Mouse (Mus musculus) heart, postnatal 10 days (tissue): ENCODE data around the gene Mrpl35. TPM values are rescaled to one million over a fixed set of nuclear protein-coding genes. Genes with fewer than 3 reads are reported as not detected.

ENCODE experiments used
- DNase-seq, 2 experiments: peaks; one replicate each; pipeline ENCODE4 v3.0.0; 2021
- intact Hi-C: fragments of 180-260 bp; cut with DNase I; formaldehyde crosslinking; loops from one replicate; pipeline ENCODE4 v1.15.1; 2025
- total RNA-seq, 2 experiments: library from RNA; stranded (reverse); gene quantifications; 2 replicates each; pipeline ENCODE4 v1.2.3; 2021

Mrpl35 gene
- total RNA-seq, 2 experiments from 2014 or later, result 49.1 to 50.0 TPM

DNA sequence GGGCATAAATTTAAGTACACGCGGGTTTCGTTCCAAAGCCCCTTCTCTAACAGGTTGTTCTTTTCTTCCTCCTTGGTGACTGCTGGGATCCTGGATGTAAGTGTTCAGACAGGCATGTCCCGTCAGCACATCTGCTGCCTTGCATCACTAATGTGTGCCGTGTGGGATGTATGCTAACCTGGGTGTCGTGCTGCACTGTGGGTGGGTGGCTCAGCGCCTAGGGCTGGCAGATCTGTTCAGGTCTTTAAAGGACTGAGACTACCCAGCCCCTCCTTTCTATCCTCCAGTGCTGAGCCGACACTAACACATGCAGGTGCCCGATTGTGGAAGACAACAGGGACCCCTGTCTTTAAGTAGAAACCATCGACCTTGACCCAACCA lies 25.1 kb downstream of the Mrpl35 start:
- no peak for DNase-seq
- intact Hi-C loops, result loop anchor here (5.0 to 10.0 kb wide), 6 partner anchors 204 to 654 kb away; no protein-coding TSS in a partner anchor

DNA sequence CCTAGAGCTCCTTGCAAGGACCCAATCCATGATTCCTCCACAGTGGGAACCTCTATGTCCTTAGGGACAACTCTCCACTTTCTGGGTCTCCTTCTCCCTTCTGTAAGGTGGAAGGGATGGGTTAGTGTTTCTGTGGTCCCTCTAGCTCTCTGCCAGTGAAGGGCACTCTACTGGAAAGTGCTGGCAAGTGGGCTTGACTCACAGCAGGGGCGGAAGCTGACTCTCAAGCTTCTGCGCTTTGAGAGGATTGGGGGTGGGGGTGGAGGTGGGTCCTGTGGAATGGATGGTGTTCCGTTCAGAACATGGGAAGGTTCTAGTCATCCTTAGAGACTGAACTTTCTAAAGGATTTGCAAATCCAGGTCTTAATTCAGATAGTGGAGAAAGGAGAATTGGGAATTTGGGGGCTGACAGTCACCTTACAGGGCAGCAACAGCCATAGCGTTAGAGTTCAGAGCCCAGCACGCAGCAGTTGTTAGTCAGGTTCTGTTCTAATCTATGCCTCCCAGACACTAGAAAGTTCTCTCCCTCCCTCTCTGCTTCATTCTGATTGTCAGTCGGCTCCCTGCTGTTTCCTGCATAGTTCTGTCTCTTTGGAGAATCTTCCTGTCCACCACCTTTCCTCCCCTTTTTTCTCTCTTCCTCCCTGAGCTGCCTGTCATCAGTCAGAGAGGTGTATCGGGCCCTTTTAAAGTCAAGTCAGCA lies 25.6 kb downstream of the Mrpl35 start:
- intact Hi-C loops, result loop anchor here (5.0 to 10.0 kb wide), 6 partner anchors 204 to 654 kb away; no protein-coding TSS in a partner anchor

DNA sequence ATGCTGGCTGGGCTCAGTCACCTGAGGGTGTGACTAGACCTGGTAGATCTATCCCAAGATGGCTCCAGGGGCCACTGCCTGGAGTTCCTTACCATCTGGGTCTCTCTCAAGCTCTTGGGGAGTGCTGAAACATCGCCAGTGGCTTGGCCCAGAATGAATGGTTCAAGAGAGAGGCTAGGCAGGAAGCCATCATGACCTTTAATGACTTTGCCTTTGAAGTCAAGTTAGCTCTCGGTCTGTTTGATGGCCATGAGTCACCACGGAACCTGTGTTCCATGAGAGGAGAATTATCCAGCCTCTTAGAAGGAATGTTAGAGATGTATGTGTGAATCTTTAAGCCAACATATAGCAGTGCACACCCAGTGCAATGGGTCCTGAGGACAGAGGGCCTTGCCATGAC lies 27.4 kb downstream of the Mrpl35 start:
- intact Hi-C loops, result no loop called here
- DNase-seq, result no peak

More for the DNA sequence above, 25.6 kb downstream of the Mrpl35 start:
- no peak for DNase-seq

DNA sequence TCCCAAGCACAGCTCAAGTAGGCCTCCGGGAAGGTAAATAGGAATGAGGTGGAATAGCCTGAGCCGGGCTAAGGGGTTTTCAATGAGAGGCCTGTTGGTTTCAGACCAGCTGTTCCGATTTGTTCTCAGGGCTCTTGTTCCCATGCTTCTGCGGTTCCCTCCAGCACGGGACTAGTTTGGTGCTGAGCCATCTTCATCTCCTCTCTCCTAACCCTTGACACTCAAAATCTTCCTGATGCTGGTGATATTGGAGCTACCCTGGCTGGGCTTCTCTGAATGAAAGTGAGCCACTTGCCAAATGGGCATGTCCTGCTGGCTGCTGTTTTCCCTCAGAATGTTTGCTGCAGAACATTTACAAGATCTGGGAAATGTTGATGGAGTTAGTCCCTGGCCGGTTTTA lies 35.0 kb downstream of the Mrpl35 start:
- intact Hi-C loops, result no loop called here
- no peak for DNase-seq

DNA sequence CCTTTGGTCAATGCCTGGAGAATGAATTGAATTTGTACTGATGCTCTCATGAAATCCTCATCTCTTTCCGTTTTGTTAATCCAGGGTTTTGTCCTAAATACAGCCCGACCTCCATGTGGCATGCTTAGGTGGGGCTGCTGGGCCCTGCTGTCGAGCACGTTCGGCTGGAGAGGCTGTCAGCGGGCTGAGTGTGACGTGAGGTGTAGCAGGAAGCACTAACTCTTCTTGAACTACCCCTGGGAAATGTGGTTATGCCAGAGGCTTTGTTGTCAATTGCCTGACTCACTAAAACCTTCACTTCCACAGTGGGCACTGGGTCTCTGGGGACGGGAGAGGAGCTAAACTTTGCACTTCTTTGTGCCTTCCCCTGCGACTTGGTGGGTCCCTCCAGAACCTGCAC lies 38.4 kb downstream of the Mrpl35 start:
- intact Hi-C loops, result no loop called here
- no peak for DNase-seq

DNA sequence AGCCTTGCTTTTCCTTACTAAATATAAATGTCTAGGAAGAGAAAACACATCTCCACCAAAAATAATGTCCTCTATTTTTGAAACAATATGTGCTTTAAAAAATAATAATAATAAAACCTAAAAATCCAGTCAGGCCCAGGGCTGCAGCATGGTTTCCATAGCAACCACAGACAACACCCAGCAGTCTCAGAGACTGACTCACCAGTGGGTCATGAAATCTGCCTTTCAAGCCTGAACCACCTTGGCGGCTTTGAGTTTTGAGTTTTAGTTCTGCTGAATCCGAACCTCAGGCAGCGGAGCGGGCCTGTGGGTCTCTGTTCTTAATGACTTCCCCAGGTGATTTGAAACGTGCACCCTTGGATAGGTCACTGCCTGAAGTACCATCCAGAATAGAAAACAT lies 43.6 kb downstream of the Mrpl35 start:
- intact Hi-C loops, result no loop called here
- no peak for DNase-seq

DNA sequence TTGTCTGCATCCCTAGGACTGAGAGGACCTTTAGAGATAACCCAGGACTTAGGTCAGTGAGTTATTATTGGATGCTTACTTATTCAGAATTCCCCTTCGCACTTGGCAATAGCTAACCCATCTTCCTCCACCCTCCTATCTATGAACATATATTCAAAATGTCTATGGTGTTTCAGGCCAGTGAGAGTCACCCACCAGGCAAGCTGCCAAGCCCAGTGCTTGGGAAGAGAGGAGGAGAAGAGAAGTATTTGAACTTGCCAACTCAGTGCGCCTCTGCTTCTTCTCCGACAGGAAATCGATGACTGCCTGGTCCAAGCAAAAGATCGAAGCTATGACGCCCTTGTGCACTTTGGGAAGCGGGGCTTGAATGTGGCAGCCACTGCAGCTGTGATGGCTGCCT lies 46.3 kb downstream of the Mrpl35 start:
- intact Hi-C loops, result no loop called here

DNA sequence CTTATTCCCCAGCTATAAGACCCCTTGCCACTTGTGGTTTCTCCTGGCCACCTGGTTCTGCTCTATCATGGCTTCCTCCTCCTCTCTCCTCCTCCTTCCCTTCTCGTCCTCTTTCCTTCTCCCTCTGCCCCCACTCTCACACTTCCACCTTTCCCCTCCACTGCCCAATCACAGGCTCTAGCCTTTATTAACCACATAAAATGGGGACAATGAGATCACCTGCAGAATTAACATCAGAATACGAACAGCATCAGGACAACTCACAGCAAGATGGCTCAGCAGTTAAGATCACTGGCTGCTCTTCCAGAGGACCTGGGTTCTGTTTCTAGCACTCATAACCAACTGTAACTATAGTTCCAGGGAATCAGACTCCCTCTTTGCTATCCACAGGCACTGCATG lies 46.9 kb downstream of the Mrpl35 start:
- intact Hi-C loops, result no loop called here
- DNase-seq, result no peak

More for the DNA sequence above, 46.3 kb downstream of the Mrpl35 start:
- DNase-seq, result no peak

DNA sequence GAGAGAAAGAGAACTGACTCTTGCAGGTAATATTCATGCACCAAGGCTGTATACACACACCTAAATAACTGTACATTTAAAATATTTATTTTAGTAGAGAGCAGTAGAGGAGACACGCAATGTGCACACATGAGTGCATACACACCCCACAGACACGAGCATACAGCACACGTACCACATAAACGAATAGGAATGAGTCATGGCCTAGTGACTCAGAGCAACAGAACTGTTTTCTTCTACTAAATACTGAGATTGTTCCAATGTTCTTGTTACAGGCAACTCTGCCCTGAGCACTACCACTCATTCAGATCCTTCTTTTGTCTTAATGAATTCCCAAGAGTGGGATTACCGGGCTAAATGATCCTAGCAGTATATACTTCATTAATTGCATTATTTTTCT lies 48.8 kb downstream of the Mrpl35 start:
- intact Hi-C loops, result no loop called here
- no peak for DNase-seq

DNA sequence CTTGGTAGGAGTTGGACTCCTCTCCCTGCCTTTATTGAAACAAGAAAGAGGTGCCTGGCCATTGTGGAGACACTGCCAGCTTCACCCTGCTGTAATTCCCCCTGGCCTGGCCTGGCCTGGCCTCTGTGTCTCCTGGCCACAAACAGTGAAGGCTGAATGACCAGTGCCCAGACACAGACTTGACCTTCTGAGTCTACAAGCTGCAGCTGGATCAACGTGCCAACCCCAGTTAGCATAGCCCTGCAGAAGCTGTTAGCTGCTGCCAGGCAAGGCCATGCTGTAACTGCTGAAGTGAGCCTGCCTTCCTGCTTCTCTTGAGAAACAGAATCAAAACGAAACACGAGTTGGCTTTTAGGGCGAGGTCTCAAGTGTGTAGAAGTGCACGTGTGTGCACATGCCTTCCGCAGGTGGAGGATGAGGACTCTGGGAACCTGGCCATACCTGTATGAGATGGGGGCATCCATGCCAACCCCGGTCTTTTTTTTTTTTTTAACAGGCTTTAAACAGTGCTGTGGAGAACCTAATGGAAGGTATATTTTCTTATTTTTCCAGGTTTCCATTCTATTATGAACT lies 54.0 kb downstream of the Mrpl35 start:
- intact Hi-C loops, result no loop called here
- no peak for DNase-seq

DNA sequence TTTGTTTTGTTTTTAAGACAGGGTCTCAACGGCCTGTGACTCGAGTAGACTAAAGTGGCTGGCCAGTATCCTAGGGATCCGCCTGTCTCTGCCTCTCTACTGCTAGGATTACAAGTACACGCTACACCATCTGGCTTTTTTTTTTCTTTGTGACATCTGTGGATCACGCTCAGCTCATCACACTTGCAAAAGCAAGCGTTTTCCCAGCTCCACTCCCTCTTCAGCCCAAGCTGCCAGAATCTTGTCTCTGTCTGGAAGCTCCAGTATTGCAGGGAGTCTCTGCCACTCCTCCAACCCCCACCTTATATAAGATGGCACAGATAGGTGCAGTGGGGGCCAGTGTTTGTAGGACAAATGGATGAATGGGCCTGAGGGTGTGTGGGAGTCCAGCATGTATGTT lies 54.6 kb downstream of the Mrpl35 start:
- intact Hi-C loops, result no loop called here
- no peak for DNase-seq

DNA sequence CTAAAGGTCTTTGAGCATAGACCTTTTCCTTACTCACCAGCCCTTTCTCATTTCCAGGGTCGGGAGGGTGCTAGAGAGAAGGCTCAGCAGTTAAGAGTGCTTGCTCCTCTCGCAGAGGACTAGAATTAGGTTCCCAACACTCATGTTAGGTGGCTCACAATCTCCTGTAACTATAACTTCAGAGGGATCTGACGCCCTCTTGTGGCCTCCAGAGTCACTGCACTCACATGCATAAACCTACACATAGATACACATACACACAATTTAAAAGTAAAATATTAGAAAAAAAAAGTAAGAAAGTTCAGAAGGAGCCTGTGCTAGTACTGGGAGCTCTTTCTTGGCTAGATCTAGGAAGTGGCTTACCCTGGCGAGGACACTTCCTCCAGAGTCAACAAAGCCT lies 55.5 kb downstream of the Mrpl35 start:
- intact Hi-C loops, result no loop called here
- no peak for DNase-seq

DNA sequence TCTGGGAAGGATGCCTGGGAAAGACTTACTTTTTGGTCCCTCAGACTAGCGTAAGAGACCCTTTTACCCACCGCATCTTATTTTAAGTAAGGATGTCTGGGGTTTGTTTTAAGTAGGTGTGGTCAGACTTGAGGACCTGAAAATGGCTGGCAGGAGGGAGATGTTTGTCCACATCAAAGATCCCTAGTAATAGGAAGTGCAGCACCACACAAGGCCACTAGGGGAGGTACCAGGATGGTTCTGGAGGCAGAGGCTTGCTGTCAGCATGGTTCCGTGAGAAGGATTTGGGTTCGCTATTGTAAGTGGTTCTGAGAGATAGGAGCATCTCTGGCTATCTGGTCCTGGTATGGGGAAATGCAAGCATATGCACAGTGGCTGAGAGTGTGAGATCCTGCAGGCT lies 55.9 kb downstream of the Mrpl35 start:
- no peak for DNase-seq
- intact Hi-C loops, result no loop called here

DNA sequence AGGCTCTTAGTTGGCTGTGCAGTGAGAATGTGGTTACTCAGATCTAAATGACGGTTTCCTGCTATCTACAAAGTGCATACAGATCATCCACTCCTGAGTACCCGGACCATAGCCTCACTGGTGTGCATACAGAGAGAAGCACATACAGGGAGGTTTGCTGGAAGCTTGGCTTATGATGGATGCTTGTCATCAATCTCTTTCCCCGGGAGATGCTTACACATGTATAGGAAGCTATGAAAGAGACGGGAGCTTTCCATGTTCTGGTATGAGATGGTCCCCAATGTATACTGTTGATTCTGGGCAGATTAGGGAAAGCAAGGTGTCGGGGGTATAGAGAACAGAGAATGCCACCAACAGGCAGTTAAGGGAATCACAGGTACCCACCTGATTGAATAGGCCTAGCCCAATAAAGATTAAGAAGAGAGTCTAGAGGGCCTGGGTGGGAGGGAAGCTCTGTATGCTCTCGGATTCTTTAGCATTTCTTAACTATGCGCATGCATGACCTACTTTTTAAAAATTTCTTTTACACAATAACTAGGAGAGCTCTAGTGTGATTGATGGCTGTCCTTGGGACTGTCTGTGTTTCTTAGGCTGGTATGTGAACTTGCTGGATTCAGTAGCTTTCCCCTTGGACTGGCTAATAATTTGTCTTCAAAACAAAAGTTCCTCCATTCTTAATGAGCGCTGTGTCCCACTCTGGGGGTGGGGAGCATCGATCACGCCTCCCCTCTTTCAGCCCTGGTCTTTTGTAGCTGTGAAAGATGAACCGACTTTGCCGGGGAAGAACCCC lies 56.7 kb downstream of the Mrpl35 start:
- no peak for DNase-seq
- intact Hi-C loops, result no loop called here

DNA sequence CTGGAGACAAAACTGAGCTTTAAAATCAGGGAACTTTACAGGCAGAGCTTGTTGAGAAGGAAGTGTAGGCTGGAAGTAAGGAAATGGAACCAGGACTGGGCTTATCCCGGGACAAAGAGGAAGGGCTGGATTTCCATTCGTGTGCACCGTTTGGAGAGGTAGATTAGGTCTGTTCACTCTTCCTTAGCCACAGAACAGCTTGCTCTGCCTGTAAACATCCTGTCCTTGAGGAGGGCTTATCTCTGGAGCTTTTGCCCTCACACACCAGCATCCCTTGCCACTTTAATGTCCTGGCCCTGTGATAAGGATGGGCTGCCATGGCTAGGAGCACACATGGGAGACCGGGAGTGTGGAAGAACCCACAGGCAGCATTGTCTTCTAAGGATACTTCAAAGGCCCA lies 59.0 kb downstream of the Mrpl35 start:
- DNase-seq, result no peak
- intact Hi-C loops, result no loop called here

Other genes with a start within 250 kb of the Mrpl35 start
- gene Kdm3a, start 194.0 kb downstream of the Mrpl35 start, total RNA-seq, result 10 to 100 TPM; 32.1 to 33.1 TPM
- gene Reep1, start 119.4 kb downstream of the Mrpl35 start, total RNA-seq, result 10 to 100 TPM; 20.1 to 21.7 TPM
- gene Immt, start 4.4 kb upstream of the Mrpl35 start, total RNA-seq, result 100 to 1,000 TPM; 542 to 553 TPM
- gene Ptcd3, start 81.8 kb upstream of the Mrpl35 start, total RNA-seq, result 100 to 1,000 TPM; 112 to 114 TPM
- gene Polr1a, start 82.1 kb upstream of the Mrpl35 start, total RNA-seq, result 10 to 100 TPM; 36.7 to 42.3 TPM